Mouse (Mus musculus): ENCODE results near the gene Stap2. TPM values are rescaled to one million over a fixed set of nuclear protein-coding genes. Genes with fewer than 3 reads are reported as not detected.

Stap2 gene
- total RNA-seq, 1 experiment: 3.4 TPM

DNA sequence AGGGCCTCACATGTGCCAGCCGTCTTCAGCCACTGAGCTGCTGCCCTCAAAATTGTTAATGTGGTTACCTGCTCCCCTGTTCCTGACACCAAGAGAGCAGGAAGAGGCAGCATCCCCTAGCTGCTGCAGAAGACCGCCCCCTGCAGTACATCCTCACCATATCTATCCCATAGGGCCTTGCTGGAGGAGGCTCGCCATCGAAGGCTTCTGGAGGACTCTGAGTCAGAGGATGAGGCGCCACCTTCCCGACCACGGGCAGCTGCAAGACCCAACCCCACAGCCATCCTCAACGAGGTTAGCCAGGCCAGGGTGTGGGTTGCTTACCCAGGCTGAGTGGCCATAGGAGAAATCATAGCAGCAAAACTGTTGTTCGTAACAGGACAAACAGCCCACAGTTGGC lies 40.4 kb downstream of the Stap2 start:
- peaks cover 28% of the 10 kb centered on the region for H3K36me3 ChIP-seq (ENCODE audit: control insufficient read depth, insufficient read depth, low read length, poor library complexity, severe bottlenecking)
- H3K9me3 ChIP-seq (ENCODE audit: control insufficient read depth, insufficient read depth, low read depth, low read length): no peaks in the 10 kb centered on the region
- in situ Hi-C loops (cut with MboI; ENCODE audit: low sequenced_read_pairs in 2 of 2, unreplicated experiment in 2 of 2): no loop called here
- H3K9ac ChIP-seq (ENCODE audit: insufficient read depth, low read depth, low read length, poor library complexity, severe bottlenecking): no peak overlapping the region
- no peak for DNase-seq (ENCODE audit: low read depth, low spot score)
- TF ChIP-seq ZC3H11A (IDR thresholded peaks at IDR 0.05; ENCODE audit: borderline replicate concordance, low read depth, low read length) (no peak), CHD2 (IDR thresholded peaks at IDR 0.05; ENCODE audit: low read depth, low read length) (no peak), HCFC1 (IDR thresholded peaks at IDR 0.05; ENCODE audit: borderline replicate concordance, insufficient read depth, low read length) (no peak), ZNF384 (IDR thresholded peaks at IDR 0.05; ENCODE audit: low read depth, low read length) (no peak), MAFK (IDR thresholded peaks at IDR 0.05; ENCODE audit: insufficient read depth, low read depth, low read length) (no peak)
- peaks cover 0 to 9% of the 10 kb centered on the region in 2 experiments; a peak in 2 of 4 replicates for H3K4me1 ChIP-seq (ENCODE audit: control insufficient read depth in 2 of 2, insufficient read depth in 2 of 2, low read length in 2 of 2, poor library complexity in 1 of 2)
- no peak overlapping the region for H3K27ac ChIP-seq (ENCODE audit: insufficient read depth, low read depth, low read length, poor library complexity, severe bottlenecking)
- H3K4me3 ChIP-seq (ENCODE audit: insufficient read depth in 1 of 2, low read depth in 1 of 2, low read length in 2 of 2, poor library complexity in 1 of 2, severe bottlenecking in 1 of 2): no peak overlapping the region

DNA sequence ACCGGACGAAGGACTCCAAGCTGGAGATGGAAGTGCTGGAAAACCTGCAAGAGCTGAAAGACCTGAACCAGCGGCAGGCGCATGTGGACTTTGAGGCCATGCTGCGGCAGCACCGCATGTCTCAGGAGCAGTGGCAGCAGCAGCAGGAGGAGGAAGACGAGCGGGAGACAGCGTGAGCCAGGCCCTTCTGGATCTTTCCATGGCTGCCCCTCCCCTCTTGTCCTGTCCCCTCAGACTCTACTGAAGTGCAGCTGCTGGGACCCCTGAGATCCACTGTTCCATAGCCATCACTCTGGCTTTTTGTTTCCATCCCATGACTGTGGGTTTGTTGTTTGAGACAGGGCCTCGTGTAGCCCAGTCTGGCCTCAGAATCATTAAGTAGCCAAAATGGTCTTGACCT lies 40.9 kb downstream of the Stap2 start:
- in situ Hi-C loops (cut with MboI; ENCODE audit: low sequenced_read_pairs in 2 of 2, unreplicated experiment in 2 of 2): no loop called here
- no peak for DNase-seq (ENCODE audit: low read depth, low spot score)
- Histone ChIP-seq H3K9ac (ENCODE audit: insufficient read depth, low read depth, low read length, poor library complexity, severe bottlenecking) (no peak overlapping the region), H3K36me3 (ENCODE audit: control insufficient read depth, insufficient read depth, low read length, poor library complexity, severe bottlenecking) (peaks cover 28% of the 10 kb centered on the region), H3K27ac (ENCODE audit: insufficient read depth, low read depth, low read length, poor library complexity, severe bottlenecking) (no peak overlapping the region), H3K4me1 (ENCODE audit: control insufficient read depth in 2 of 2, insufficient read depth in 2 of 2, low read length in 2 of 2, poor library complexity in 1 of 2) (peaks cover 1 to 10% of the 10 kb centered on the region in 2 experiments; a peak in 2 of 4 replicates), H3K4me3 (ENCODE audit: insufficient read depth in 1 of 2, low read depth in 1 of 2, low read length in 2 of 2, poor library complexity in 1 of 2, severe bottlenecking in 1 of 2) (no peak overlapping the region), H3K9me3 (ENCODE audit: control insufficient read depth, insufficient read depth, low read depth, low read length) (no peaks in the 10 kb centered on the region)
- TF ChIP-seq ZNF384 (IDR thresholded peaks at IDR 0.05; ENCODE audit: low read depth, low read length) (no peak), HCFC1 (IDR thresholded peaks at IDR 0.05; ENCODE audit: borderline replicate concordance, insufficient read depth, low read length) (no peak), ZC3H11A (IDR thresholded peaks at IDR 0.05; ENCODE audit: borderline replicate concordance, low read depth, low read length) (no peak), CHD2 (IDR thresholded peaks at IDR 0.05; ENCODE audit: low read depth, low read length) (no peak), MAFK (IDR thresholded peaks at IDR 0.05; ENCODE audit: insufficient read depth, low read depth, low read length) (no peak)

DNA sequence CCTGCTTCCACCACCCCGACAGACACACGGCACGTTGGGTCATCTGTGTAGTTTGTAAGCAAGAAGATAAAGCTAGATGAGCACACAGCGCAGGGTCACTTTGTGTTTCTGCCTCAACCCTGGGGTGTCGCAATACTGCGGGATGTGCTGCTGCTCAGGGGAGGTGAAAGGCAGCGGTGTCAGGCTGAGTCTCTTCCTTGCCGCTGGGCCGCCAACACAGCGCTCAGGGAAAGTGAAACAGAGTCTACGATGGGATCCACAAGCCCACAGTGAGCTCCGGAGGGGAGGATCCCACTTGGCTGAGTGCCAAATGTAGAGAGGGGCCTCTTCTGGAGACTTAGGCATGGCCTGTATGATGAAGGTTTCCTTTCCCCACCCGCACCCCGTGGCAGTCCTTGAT lies 42.2 kb downstream of the Stap2 start:
- H3K9me3 ChIP-seq (ENCODE audit: control insufficient read depth, insufficient read depth, low read depth, low read length): no peaks in the 10 kb centered on the region
- DNase-seq (ENCODE audit: low read depth, low spot score): no peak
- no peak for TF ChIP-seq ZC3H11A (IDR thresholded peaks at IDR 0.05; ENCODE audit: borderline replicate concordance, low read depth, low read length)
- TF ChIP-seq ZNF384 (IDR thresholded peaks at IDR 0.05; ENCODE audit: low read depth, low read length): no peak
- TF ChIP-seq MAFK (IDR thresholded peaks at IDR 0.05; ENCODE audit: insufficient read depth, low read depth, low read length): no peak
- no peak overlapping the region for H3K9ac ChIP-seq (ENCODE audit: insufficient read depth, low read depth, low read length, poor library complexity, severe bottlenecking)
- H3K4me1 ChIP-seq (ENCODE audit: control insufficient read depth in 2 of 2, insufficient read depth in 2 of 2, low read length in 2 of 2, poor library complexity in 1 of 2): peaks cover 2 to 10% of the 10 kb centered on the region in 2 experiments; a peak in 2 of 4 replicates
- H3K36me3 ChIP-seq (ENCODE audit: control insufficient read depth, insufficient read depth, low read length, poor library complexity, severe bottlenecking): peaks cover 28% of the 10 kb centered on the region
- in situ Hi-C loops (cut with MboI; ENCODE audit: low sequenced_read_pairs in 2 of 2, unreplicated experiment in 2 of 2): no loop called here
- H3K27ac ChIP-seq (ENCODE audit: insufficient read depth, low read depth, low read length, poor library complexity, severe bottlenecking): no peak overlapping the region
- no peak overlapping the region for H3K4me3 ChIP-seq (ENCODE audit: insufficient read depth in 1 of 2, low read depth in 1 of 2, low read length in 2 of 2, poor library complexity in 1 of 2, severe bottlenecking in 1 of 2)

DNA sequence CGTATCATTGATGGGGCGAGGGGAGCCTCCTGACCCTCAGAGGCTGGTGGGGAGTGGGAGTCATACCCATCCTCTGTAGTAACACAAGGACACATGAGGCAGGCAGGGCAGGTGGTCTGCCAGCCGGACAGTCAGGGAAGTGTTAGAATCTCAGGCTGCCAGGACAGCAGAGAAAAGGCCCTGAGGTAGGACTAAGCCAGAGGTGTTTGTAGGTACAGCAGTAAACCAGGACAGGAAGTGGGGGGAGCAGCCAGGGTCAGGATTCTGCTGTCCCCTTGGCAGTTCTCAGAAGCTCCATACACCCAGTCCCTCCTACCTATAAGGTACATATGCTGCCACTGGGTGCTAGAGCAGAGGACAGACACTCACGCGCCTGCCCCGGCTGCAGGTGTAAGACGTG lies 43.8 kb downstream of the Stap2 start:
- H3K27ac ChIP-seq (ENCODE audit: insufficient read depth, low read depth, low read length, poor library complexity, severe bottlenecking): no peak overlapping the region
- DNase-seq (ENCODE audit: low read depth, low spot score): no peak
- peaks cover 2 to 12% of the 10 kb centered on the region in 2 experiments; a peak in 2 of 4 replicates for H3K4me1 ChIP-seq (ENCODE audit: control insufficient read depth in 2 of 2, insufficient read depth in 2 of 2, low read length in 2 of 2, poor library complexity in 1 of 2)
- in situ Hi-C loops (cut with MboI; ENCODE audit: low sequenced_read_pairs in 2 of 2, unreplicated experiment in 2 of 2): no loop called here
- H3K36me3 ChIP-seq (ENCODE audit: control insufficient read depth, insufficient read depth, low read length, poor library complexity, severe bottlenecking): peaks cover 17% of the 10 kb centered on the region
- TF ChIP-seq MAFK (IDR thresholded peaks at IDR 0.05; ENCODE audit: insufficient read depth, low read depth, low read length) (no peak), ZNF384 (IDR thresholded peaks at IDR 0.05; ENCODE audit: low read depth, low read length) (no peak)
- H3K4me3 ChIP-seq (ENCODE audit: insufficient read depth in 1 of 2, low read depth in 1 of 2, low read length in 2 of 2, poor library complexity in 1 of 2, severe bottlenecking in 1 of 2): no peak overlapping the region
- no peak overlapping the region for H3K9ac ChIP-seq (ENCODE audit: insufficient read depth, low read depth, low read length, poor library complexity, severe bottlenecking)
- no peaks in the 10 kb centered on the region for H3K9me3 ChIP-seq (ENCODE audit: control insufficient read depth, insufficient read depth, low read depth, low read length)

DNA sequence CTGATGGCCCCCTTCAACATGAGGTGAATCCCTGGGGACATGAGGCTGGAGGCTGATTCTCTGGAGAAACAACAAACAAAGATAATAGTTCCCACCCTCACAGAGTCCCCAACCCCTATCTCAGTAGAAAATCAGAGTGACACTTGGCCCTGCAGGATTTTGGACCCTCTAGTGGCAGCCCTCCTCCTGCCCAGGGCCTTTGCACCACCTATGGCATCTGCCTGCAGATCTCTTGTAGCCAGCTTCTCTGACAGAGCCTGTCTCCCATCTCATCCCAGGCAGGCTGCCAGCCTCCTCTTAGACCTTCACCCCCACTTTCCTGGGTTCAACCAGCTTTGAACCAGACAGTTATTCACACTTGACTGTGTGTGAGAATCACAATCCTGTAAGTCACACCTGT lies 44.6 kb downstream of the Stap2 start:
- Histone ChIP-seq H3K27ac (ENCODE audit: insufficient read depth, low read depth, low read length, poor library complexity, severe bottlenecking) (no peak overlapping the region), H3K4me1 (ENCODE audit: control insufficient read depth in 2 of 2, insufficient read depth in 2 of 2, low read length in 2 of 2, poor library complexity in 1 of 2) (peaks cover 2 to 15% of the 10 kb centered on the region in 2 experiments; a peak in 3 of 4 replicates), H3K4me3 (ENCODE audit: insufficient read depth in 1 of 2, low read depth in 1 of 2, low read length in 2 of 2, poor library complexity in 1 of 2, severe bottlenecking in 1 of 2) (no peak overlapping the region), H3K36me3 (ENCODE audit: control insufficient read depth, insufficient read depth, low read length, poor library complexity, severe bottlenecking) (peaks cover 14% of the 10 kb centered on the region), H3K9me3 (ENCODE audit: control insufficient read depth, insufficient read depth, low read depth, low read length) (no peaks in the 10 kb centered on the region), H3K9ac (ENCODE audit: insufficient read depth, low read depth, low read length, poor library complexity, severe bottlenecking) (no peak overlapping the region)
- in situ Hi-C loops (cut with MboI; ENCODE audit: low sequenced_read_pairs in 2 of 2, unreplicated experiment in 2 of 2): no loop called here
- TF ChIP-seq HCFC1 (IDR thresholded peaks at IDR 0.05; ENCODE audit: borderline replicate concordance, insufficient read depth, low read length): no peak
- TF ChIP-seq MAFK (IDR thresholded peaks at IDR 0.05; ENCODE audit: insufficient read depth, low read depth, low read length): no peak
- no peak for TF ChIP-seq CHD2 (IDR thresholded peaks at IDR 0.05; ENCODE audit: low read depth, low read length)
- no peak for TF ChIP-seq ZNF384 (IDR thresholded peaks at IDR 0.05; ENCODE audit: low read depth, low read length)
- no peak for TF ChIP-seq ZC3H11A (IDR thresholded peaks at IDR 0.05; ENCODE audit: borderline replicate concordance, low read depth, low read length)
- DNase-seq (ENCODE audit: low read depth, low spot score): no peak
